Mouse (Mus musculus): ENCODE data around the gene Banp.

Gene Banp

DNA sequence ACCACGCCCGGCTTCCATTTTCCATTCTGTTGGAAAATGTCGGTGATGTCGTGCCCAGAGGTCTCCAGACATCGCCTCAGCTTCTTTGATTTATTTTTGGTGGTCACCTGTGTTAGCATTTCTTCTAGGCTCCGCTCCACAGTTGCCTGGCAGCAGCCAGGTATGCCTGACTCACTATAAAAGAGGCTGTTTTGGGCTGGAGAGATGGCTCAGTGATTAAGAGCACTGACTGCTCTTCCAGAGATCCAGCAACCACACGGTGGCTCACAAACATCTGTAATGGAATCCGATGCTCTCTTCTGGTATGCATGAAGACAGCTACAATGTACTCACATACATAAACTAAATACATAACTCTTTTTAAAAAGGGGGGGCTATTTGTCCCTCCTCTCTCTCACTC lies 23.3 kb upstream of the Banp start:
- DNase-seq (ENCODE audit: low read depth) = no peak

DNA sequence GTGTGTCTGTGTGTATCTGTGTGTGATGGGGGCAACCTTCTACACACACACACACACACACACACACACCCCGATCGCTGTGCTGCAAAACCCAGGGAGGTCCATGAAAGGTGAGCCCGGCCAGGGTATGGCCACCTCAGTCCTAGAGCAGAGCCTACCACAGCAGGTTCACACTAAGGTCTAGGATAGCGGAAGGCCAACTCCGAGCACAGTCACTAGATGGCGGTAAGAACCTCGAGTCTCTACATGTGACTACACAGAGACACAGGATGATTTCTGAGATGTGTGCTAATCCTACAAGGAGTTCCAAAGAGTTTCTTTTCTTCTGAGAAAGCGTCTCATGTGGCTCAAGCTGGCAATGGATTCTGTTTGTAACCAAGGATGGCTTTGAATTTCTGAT lies 22.2 kb upstream of the Banp start:
- peak; percentile 68 for DNase-seq (ENCODE audit: low read depth)

DNA sequence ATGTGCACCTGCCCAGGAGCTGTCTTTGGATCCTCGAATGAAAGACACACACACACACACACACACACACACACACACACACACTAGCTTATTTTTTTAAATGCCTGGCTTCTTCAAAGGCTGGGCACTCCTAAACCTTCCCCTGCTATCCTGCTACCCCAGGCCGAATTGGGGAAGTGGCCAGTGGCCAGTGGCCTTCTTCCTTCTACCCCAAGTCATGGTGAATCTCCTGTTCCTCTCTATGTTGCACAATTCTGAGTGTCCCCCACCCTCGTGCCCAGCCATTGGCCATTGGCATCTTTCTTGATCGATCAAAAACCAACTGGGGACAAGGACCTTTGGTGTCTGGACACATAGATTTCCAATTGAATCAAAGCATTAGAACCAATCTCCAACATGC lies 19.5 kb upstream of the Banp start:
- no peak for DNase-seq (ENCODE audit: low read depth)

DNA sequence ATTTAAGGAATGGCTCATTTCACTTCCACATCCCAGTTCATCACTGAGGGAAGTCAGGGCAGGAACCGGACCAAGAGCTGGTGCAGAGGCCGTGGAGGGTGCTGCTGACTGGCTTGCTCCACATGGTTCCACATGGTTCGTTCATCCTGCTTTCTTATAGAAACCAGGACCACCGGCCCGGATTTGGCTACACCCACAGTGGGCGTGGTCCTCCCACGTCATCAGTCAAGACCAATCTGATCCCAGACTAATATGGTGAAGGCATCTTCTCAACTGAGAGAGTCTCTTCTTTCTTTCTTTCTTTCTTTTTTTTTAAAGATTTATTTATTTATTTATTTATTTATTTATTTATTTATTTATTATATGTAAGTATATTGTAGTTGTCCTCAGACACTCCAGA lies 18.0 kb upstream of the Banp start:
- DNase-seq (ENCODE audit: low read depth) = no peak

DNA sequence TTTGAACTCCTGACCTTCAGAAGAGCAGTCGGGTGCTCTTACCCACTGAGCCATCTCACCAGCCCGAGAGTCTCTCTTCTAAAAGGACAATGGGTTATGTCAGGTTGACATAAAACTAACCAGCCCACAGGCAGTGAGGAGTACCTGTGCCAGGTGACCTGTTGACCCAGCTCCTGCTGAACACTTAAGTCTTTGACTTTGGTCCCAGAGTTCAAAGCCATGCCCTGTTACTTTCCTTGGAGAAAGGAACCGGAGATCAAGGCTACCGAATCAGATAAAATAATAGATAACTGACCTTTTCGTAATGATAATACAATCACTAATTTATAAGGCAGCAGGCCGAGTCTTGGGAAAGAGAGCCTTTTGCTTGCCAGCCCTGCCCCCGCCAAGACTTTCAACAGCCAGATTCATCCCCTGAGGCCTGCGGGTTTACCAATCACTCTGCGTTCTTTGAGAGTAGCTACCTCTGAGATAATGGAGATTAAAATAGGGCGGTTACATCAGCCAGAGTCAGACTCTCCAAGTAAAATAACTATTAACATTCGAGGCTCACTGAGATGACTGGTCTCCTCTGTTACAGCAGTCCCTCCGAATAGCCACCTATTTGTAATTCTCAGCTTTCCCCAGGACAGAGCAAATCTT lies 17.4 kb upstream of the Banp start:
- no peak for DNase-seq (ENCODE audit: low read depth)

DNA sequence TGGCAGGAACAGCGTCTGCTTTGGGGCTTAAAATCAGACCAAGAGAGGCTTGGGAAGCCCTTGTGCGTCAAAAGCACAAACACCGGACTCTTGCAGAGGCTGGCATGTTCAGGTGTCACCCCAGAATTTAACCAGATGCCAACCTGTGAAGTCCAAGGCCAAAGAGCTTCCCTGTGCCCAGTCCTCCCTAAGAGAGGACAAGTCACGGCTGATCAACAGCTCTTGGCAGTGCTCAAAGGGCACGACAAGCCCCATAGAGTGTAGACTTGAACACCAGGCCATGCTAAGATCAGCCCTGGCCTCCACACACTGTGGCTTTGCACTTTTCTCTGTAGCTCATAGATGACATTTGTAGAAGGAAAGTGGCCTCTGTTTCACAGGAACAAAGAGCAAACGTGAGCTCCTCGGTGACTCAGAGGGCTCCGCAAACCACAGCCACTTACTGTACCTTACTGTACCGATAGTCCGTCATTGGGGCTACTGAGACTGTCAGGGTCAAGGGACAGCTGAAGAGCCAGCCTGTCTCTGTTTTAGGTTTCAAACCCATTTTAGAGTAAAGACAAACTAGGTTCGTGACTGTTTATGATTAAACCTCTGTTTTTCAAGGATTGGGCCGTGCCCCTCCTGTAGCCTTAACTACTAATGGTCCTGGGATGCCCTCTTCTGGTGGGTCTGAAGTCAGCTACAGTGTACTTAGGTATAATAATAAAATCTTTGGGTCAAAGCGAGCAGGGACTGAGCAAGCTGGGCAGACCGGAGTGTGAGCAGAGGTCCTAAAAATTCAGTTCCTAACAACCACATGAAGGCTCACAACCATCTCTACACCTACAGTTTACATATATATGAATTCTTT lies 16.7 kb upstream of the Banp start:
- DNase-seq (ENCODE audit: low read depth) = no peak

DNA sequence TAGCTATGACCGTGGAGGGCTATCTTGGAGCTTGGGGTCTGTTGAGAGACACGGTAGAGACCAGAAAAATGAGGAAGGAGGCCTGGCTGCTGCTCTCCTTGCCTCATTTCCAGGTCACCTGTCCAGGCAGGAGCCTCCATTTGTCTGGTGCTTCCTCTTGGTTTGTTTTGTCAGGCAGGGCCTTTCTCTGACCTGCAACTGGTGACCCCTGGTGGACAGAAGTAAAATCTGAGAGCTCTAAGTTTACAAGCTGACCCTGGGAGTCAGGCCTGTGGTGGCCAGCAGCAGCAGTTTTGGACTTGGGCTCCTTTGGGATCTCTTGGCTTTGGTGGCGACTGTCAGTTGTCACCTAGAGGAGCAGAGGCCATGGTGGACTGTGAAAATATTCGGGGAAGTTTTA lies 15.0 kb upstream of the Banp start:
- peak; percentile 47 for DNase-seq (ENCODE audit: low read depth)

DNA sequence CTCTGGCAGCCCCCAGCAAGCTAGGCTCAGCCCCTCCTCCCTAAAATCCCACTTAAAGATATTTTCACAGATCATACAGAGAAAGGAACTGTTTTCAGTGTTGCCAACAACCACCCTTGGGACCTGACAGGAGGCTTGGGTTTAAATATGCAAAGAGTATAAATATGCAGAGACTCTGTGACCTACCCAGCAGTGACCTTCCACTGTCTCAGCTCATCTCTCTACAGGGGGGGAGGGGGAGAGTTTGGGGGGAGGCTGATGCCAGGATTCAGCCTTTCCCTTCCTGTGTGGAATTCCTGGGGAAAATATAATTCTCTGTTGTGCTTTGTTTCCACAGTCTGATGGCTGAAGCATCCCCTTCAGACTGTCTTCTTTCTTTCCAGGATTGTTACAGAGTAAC lies 14.6 kb upstream of the Banp start:
- no peak for DNase-seq (ENCODE audit: low read depth)

DNA sequence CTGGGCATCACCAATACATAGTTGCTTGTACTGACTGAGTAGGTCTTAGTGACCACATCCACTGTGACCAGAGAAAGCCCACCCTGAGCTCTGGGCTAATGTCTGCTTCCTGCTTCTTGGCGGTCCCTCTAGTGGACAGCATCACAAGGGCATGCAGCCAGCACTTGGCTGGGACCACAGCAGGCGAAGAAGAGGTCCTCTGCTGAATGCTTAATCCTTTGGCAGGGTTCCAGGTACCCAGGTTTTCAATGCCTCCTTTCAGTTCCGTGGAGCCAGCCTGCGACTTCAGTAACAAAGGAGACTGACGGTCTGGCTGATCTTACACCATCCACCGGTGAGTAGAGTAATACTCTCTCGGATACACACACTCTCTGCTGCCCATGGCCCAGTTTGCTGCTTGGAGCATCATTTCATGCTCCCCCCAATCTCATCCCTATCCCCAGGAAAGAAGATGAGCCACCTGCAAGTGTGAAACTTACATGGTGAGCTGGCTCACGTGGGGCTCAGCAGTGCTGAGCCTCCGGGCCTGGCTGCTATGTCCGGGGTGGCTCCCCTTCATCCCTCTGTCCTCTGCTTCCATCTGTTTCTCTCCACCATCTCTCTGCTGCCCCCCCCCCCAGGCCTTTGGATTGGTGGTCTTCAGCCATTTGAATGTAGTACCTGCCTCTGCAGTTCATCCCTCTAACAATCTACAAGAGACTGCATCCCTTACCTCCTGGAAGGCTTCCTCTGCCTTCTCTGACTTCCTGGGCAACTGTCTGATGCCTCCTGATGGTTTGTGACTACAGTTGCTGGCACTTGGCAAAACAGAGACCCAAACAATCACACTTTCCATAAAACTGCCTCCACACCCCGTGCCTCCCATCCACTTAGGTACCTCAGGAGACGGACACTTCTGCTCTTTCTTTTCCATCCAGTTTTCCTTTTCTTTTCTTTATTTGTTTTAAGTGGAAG lies 13.9 kb upstream of the Banp start:
- no peak for DNase-seq (ENCODE audit: low read depth)

DNA sequence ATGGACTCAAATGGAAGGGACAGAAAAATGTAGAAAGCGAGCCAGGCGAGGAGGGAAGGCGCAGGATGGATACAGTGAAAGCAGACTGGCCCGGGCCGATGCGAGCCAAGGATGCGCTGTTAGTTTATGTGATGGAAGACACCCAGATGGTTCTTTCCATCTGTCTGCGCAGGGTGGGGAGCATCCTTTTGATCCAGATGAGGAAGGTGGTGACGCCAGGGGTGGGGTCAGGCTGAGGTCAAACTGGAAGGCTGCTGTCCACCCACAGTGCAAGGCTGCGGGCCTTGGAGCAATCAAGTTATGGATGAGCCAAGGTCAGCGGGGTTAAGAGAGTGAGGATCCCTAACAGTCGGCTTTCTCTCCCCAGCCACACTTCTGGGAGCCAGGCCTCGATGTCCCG lies 13.2 kb upstream of the Banp start:
- DNase-seq (ENCODE audit: low read depth) = no peak

DNA sequence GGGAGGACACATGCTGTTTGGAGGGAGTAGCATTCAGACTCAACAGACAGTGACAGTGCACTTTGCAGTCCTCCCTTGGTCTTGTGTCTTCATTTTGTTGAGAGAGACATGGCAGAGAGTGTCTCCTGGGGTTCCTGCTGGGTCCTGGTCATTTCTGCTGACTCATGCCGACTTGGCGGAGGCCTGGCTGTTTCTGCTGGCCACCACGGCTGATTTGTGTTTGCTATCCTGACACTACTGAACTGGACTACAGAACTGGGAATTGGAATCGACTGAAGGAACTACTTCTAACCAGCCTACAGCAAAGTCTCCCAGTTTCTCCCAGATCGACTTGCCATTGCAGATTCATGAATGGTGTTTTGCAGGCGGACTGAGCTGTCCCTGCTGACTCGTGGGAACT lies 10.8 kb upstream of the Banp start:
- no peak for DNase-seq (ENCODE audit: low read depth)

DNA sequence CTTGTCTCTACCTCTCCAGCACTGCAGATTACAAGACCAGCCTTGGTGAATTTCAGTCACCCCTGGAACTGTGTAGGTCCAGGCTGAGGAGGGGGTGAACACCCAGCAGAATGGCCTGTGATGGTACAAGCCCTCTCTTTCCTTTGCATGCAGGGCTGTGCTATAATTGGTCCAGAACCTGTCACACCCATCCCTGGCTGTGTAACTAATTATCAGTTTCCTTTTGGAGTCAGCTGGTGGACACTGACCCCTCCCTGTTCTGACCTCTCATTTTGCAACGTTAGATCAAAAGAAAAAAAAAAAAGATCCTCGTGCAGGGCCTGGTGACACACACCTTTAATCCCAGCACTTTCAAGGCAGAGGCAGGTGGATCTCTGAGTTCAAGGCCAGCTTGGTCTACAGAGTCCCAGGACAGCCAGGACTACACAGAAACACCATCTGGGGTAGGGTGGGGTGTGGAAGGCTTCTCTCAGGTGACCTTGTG lies 6.5 kb upstream of the Banp start:
- no peak for DNase-seq (ENCODE audit: low read depth)

DNA sequence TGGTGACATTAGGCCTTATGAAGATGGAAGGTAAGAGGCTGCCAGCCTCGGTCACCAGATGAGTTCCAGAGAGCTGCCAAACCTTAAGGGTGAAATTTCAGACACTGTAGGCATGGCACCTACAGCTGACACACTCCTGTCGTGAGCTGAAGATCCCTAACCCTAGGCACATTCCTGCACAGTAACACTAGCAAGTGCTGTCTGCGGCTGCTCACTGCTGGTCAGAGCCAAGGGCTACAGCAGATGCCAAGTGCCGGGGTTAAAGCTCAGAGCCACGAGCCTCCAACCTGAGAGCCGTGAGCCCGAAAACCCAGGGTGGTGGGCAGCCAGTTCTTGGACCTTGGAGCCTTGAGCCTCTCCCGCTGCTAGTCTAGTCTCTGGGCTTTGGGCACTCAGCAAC lies 5.8 kb upstream of the Banp start:
- no peak for DNase-seq (ENCODE audit: low read depth)

DNA sequence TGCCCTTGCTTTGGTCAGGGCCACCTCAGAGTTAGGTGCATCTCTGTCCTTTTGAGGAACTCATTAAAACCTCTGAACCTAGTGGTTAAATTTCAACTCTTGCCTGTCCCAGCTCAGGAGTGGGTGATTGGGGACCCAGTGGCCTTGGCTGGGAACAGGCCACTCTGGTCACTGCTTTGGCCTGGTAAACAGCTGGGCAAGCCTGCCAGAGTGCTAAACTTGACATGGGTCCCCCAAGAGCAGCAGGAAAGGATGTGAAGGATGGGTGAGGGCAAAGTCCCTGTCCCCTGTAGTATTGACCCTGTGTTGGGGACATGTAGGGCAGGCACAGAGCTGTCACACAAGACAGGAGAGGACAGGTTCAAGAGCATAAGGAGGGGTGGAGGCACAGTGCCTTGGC lies 4.7 kb upstream of the Banp start, which contains the start of gene Car5a:
Gene Car5a, minus strand, starts transcription at position 74 of the 400 bp plus-strand sequence.
- DNase-seq (ENCODE audit: low read depth) = no peak

DNA sequence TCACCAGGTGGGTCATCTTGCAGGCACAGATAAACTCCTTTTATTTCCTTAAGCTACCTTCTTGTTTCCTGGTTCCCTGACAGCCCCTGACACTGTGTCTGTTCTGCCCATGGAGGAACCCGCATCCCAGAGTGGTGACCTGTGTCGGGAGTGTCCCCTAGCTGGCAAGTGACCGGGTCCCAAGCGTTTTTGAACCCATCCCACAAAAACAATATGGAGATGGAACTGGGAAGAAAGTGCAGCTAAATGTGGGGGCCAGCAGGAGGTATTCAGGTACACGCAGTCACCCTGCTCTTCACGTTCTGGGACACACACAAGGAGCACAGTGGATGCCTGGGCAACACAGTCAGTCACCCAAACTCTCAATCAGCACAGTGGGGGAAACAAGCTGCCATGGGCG lies 3.2 kb upstream of the Banp start:
- DNase-seq (ENCODE audit: low read depth) = no peak

DNA sequence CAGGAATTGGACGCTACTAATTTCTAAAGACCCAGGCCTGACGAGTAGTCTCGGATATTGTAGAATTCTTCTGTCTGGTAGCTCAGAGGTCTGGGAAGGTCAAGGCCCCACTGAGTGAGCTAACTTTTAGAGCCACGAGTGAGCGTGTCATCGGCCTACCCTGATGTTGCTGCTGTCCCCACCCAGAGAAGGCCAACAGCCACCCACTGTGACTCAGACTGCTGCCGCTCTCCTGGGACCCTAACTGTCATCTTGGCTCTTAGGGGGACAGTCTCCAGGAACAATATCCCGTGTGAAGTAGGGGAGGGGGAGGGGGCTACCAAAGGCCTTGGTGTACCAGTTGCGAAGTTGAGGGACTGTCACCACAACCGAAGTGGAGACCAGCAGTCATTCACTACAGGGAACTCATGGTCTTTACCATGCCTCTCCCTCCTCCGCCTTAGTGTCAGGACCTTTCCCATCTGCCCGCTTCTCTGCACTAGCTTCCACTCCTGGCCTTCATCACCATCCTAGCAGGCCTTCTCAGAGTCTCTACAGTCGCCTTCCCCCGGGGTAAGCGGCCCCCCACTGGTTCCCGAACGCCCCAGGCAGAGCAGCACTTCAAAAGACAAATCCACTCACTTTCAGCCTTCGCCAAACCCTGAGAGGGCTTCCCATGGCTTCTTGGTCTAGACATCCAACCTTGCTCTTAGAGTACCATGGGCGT lies 2.4 kb upstream of the Banp start:
- DNase-seq (ENCODE audit: low read depth) = no peak

DNA sequence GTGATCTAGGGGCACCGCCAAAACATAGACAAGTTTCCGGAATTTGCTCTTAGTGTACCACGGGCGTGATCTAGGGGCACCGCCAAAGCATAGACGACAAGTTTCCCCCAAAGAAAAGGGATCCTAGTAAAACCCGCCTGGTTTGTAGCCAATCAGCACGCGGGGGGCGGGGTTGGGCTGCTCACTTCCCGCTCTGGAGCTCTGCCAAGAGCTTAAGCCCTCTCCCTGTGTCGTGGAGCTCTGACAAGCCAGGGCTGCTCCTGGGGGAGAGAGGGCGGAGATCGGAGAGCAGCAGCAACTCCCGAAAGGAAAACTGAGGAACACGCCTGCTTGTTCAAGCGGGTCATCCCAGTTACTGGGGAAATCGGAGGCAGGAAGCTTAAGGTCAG lies 1.8 kb upstream of the Banp start:
- DNase-seq (ENCODE audit: low read depth) = peak; percentile 88

DNA sequence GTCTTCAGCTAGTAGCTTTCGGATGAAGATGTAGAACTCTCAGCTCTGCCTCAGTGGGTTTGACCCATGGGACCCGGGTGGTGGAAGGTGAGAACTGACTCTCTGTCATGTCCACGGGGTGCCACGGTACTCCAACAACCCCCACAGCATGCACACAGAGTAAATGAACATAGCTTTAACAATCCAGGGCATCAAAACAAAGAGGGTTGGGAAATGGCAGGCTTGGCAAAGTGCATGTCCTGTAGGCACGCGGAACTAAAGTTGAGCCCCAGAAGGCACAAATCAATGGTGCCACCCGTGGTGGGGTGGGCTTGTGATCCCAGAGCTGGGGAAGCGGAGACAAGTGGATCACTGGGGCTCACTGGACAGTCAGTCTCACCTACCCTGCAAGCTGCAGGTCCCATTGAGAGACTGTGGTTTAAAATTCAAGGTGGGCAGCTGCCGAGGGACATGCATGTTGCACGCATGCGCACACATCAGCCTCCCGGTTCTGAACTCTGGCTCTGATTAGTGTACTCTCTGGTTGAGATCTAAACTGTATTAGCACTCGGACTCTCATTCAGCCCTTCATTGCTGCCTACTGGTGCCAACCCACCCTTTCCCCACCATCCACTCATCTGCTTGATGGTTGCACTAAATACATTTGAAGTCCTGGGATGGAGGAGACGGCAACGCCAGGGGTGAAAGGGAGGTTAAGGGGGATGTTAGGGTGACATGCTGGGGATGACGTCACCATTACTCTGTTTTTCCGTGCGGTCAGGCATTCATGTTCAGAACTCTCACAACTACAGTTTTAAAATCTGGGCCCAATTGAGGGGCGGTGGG lies 1.0 kb upstream of the Banp start:
- DNase-seq (ENCODE audit: low read depth) = peak; percentile 66

DNA sequence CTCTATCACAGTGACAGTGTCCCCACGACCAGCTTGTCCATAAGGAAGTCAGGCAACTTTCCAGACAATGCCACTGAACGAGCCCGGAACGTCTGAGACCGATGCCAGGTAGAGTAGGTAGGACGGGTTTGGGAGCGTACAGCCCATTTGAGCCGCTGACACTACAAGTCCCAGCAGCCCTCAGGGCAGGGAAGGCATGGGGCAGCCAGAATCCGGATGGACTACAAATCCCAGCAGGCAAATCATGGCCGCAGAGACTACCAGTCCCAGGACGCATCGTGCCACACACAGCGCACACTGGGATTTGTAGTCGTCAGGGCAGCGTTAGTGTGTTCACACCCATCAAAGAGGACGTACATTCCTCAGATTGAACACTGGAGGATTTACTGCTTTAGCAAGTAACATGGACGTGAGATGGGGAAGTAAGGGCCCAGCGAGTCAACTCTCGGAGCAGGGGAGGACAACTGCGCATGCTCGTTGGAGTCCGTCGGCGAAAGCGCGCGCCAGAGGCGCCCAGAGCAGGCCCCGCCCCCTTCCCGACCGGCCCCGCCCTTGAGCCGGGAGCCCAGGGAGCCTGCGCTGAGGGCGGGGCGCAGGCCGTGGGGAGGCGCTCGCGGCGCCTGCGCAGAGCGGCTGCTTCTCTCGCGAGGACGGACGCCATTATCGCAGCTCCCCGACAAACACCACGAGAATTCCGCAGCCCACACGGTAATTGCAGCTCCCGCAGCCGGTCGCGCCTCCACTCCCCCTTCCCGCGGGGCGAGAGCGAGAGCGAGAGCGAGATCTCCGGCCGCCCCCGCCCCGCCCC lies 595 bp downstream of the Banp start:
- DNase-seq (ENCODE audit: low read depth) = peak; percentile 99
